ENCODE assay signal across 9 mouse cellular contexts in the genomic region with DNA sequence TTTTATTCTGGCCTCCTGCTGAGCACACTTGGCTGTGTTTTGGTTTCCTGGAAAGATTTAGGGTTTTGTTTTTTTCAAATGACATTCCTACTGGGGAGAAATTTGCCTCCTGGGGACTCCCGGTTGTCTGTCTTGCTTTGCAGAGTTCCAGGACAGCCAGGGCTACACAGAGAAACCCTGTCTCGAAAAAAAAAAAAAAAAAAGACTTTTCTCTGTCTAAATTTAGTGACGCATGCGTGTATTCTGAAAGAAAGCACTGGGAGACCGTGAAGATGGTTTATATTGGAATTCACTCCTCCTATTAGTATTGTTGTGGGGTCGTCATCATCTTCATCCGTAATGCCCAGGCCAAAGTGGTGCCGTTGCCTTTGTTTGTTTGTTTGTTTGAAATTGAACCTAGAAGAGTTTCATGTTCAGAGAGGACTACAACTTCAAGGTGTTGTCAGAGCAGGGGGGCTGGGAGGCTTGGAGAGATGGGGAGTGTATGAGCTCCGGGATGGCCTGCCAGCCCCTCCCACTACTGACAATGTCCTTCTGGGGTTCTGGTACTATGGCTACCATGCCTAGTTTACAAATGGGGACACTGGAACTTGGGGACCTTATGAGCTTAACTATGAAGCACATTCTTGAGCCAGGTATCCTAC. TPM values are rescaled to one million over a fixed set of nuclear protein-coding genes. Genes with fewer than 3 reads are reported as not detected.
DNase-seq lines count a peak whose midpoint lies in the region; ATAC-seq lines count a peak whose summit lies in the region.
"Had no signal": no experiment of that assay in that cellular context is flagged by ENCODE, and none has a peak within 500 bp of the region (broad histone marks: within the 10 kb centered on the region; RNA-seq: fewer than 3 reads in every experiment).

No protein-coding gene starts in this region.

- H3K9ac ChIP-seq in embryonic facial prominence, embryonic 11.5 days (replicated peaks; ENCODE audit: low read length): peak overlapping the region; percentile 53
- peak overlapping the region; percentile 48; the same call in 1 of the 2 replicates for H3K9ac ChIP-seq in hindbrain, embryonic 14.5 days
- H3K9ac ChIP-seq in midbrain, embryonic 12.5 days (replicated peaks): 0 out of 2 replicates have a peak overlapping the region, but pooled peaks have one; percentile 20

- peak overlapping the region; percentile 59 for H3K4me2 ChIP-seq in embryonic facial prominence, embryonic 11.5 days (ENCODE audit: low read depth, low read length)
- H3K4me2 ChIP-seq in hindbrain, embryonic 14.5 days (replicated peaks): peak overlapping the region; percentile 55
- peak overlapping the region; percentile 51 for H3K4me2 ChIP-seq in midbrain, embryonic 12.5 days (replicated peaks)

- no peaks in the 10 kb centered on the region for H3K36me3 ChIP-seq in embryonic facial prominence, embryonic 11.5 days (replicated peaks; ENCODE audit: control insufficient read depth, insufficient read depth, low read depth, low read length)
- H3K36me3 ChIP-seq in hindbrain, embryonic 14.5 days (replicated peaks; ENCODE audit: control insufficient read depth, insufficient read depth): no peaks in the 10 kb centered on the region
- H3K36me3 ChIP-seq in midbrain, embryonic 12.5 days: no peaks in the 10 kb centered on the region

- peak; percentile 20 for DNase-seq in embryo, embryonic 10 days (ENCODE audit: low spot score)
- no peak for DNase-seq in embryo, embryonic 9.5 days (ENCODE audit: extremely low spot score)
- DNase-seq in embryonic facial prominence, embryonic 11.5 days (ENCODE audit: low spot score): no peak
- no peak for DNase-seq in hindbrain, embryonic 14.5 days (ENCODE audit: low spot score)
- no peak for DNase-seq in spleen, postnatal 36 days (ENCODE audit: low spot score in 2 of 2)
- no peak for DNase-seq in frontal cortex, adult 2 months (ENCODE audit: extremely low spot score in 1 of 2, low spot score in 1 of 2)
- DNase-seq: thymus, adult 2 months had no signal

- H3K4me1 ChIP-seq in embryonic facial prominence, embryonic 11.5 days (ENCODE audit: control insufficient read depth, insufficient read depth, low read length): peaks cover 5% of the 10 kb centered on the region
- peaks cover 22% of the 10 kb centered on the region for H3K4me1 ChIP-seq in hindbrain, embryonic 14.5 days (replicated peaks; ENCODE audit: control insufficient read depth, insufficient read depth, low read length)
- peaks cover 29% of the 10 kb centered on the region for H3K4me1 ChIP-seq in midbrain, embryonic 12.5 days

- H3K4me3 ChIP-seq in embryonic facial prominence, embryonic 11.5 days (ENCODE audit: low read depth, low read length): peak overlapping the region; percentile 31
- H3K4me3 ChIP-seq in hindbrain, embryonic 14.5 days (replicated peaks; ENCODE audit: low read length): peak overlapping the region; percentile 27
- H3K4me3 ChIP-seq in midbrain, embryonic 12.5 days: peak overlapping the region; percentile 31; the same call in 1 of the 2 replicates

- no peak for ATAC-seq in embryonic facial prominence, embryonic 11.5 days (replicated peaks; ENCODE audit: insufficient number of reproducible peaks, low FRiP score, low TSS enrichment, low read depth)
- ATAC-seq in hindbrain, embryonic 14.5 days (ENCODE audit: low FRiP score): 0 out of 2 replicates have a peak, but pooled peaks have one; percentile 28
- peak; percentile 27; the same call in 1 of the 2 replicates for ATAC-seq in midbrain, embryonic 12.5 days (ENCODE audit: low FRiP score, low read depth)
- ATAC-seq in erythroid progenitor cell, adult 5-6 weeks (replicated peaks; ENCODE audit: low FRiP score, poor library complexity, severe bottlenecking): no peak

- H3K27me3 ChIP-seq in embryonic facial prominence, embryonic 11.5 days (ENCODE audit: control insufficient read depth, insufficient read depth, low read length): no peaks in the 10 kb centered on the region
- no peaks in the 10 kb centered on the region for H3K27me3 ChIP-seq in hindbrain, embryonic 14.5 days (ENCODE audit: control insufficient read depth, insufficient read depth, low read length)
- H3K27me3 ChIP-seq in midbrain, embryonic 12.5 days: no peaks in the 10 kb centered on the region; the same call in none of the 2 replicates

- 5% methylated on average over 9 of the region's 9 CpGs for WGBS in embryonic facial prominence, embryonic 11.5 days
- WGBS in hindbrain, embryonic 14.5 days: 7% methylated on average over 9 of the region's 9 CpGs
- WGBS in midbrain, embryonic 12.5 days: 9% methylated on average over 9 of the region's 9 CpGs

- H3K27ac ChIP-seq in embryonic facial prominence, embryonic 11.5 days (replicated peaks; ENCODE audit: low read depth, low read length): peak overlapping the region; percentile 88
- peak overlapping the region; percentile 77 for H3K27ac ChIP-seq in hindbrain, embryonic 14.5 days
- H3K27ac ChIP-seq in midbrain, embryonic 12.5 days (replicated peaks): peak overlapping the region; percentile 46; the same call in 1 of the 2 replicates

- H3K9me3 ChIP-seq in embryonic facial prominence, embryonic 11.5 days (replicated peaks; ENCODE audit: control insufficient read depth, low read length): no peaks in the 10 kb centered on the region
- no peaks in the 10 kb centered on the region for H3K9me3 ChIP-seq in hindbrain, embryonic 14.5 days (ENCODE audit: control insufficient read depth, low read length)
- H3K9me3 ChIP-seq in midbrain, embryonic 12.5 days: no peaks in the 10 kb centered on the region

RNA-seq across cellular contexts. Expression of gene Adamts12, which starts 1.1 kb away (rescaled TPM):
- 1.7 and 2.0 TPM in 2 replicates for polyA plus RNA-seq in embryonic facial prominence, embryonic 11.5 days (2014; fragmentation: Nextera tagmentation; extraction: Ambion mirVana)
- polyA plus RNA-seq in hindbrain, embryonic 14.5 days (2014; fragmentation: Nextera tagmentation; extraction: Ambion mirVana): 2.0 and 3.1 TPM in 2 replicates
- polyA plus RNA-seq in midbrain, embryonic 12.5 days (2016; fragmentation: Nextera tagmentation; extraction: Ambion mirVana): 3.0 and 5.1 TPM in 2 replicates
- polyA plus RNA-seq in frontal cortex, adult 2 months (2012; rRNA removed): 0.36 and 0.42 TPM in 2 replicates
- not detected in 2 replicates for total RNA-seq in erythroid progenitor cell, adult 5-6 weeks (2015; ENCODE audit: low replicate concordance)
- total RNA-seq in erythroid progenitor cell, adult 5-6 weeks (2017; ENCODE audit: low replicate concordance): not detected in 2 replicates

RNA-seq across cellular contexts. Expression of gene Rxfp3, which starts 27.9 kb away (rescaled TPM):
- 1.3 and 1.7 TPM in 2 replicates for polyA plus RNA-seq in embryonic facial prominence, embryonic 11.5 days (2014; fragmentation: Nextera tagmentation; extraction: Ambion mirVana)
- 4.0 and 4.3 TPM in 2 replicates for polyA plus RNA-seq in hindbrain, embryonic 14.5 days (2014; fragmentation: Nextera tagmentation; extraction: Ambion mirVana)
- polyA plus RNA-seq in midbrain, embryonic 12.5 days (2016; fragmentation: Nextera tagmentation; extraction: Ambion mirVana): 1.6 and 2.5 TPM in 2 replicates
- 1.3 and 1.4 TPM in 2 replicates for polyA plus RNA-seq in frontal cortex, adult 2 months (2012; rRNA removed)
- not detected in 2 replicates for total RNA-seq in erythroid progenitor cell, adult 5-6 weeks (2015; ENCODE audit: low replicate concordance)
- not detected in 2 replicates for total RNA-seq in erythroid progenitor cell, adult 5-6 weeks (2017; ENCODE audit: low replicate concordance)

Comparison
In these comparisons a context has a peak if more than half of its experiments do, and no peak if none do; other contexts are left out.
1. ATAC-seq: peak in hindbrain, embryonic 14.5 days (single experiment) and midbrain, embryonic 12.5 days (single experiment); none in embryonic facial prominence, embryonic 11.5 days (single experiment) and erythroid progenitor cell, adult 5-6 weeks (single experiment).
2. Peak in every context shown above with its lines, with median percentiles within 50 percentile points of each other: H3K27ac ChIP-seq, H3K4me2 ChIP-seq, H3K4me3 ChIP-seq and H3K9ac ChIP-seq.